Mouse (Mus musculus) MN1 (cell line): ENCODE results near the gene Gm10283.
A peak's percentile ranks its signal among the peaks of the same experiment; 100 is the strongest.
"Not testable (repeated sequence)": the region's sequence is repeated elsewhere in the genome, so short reads cannot be mapped to it uniquely, and the experiment has no call there.

Source experiments
- DNase-seq: peaks from one replicate; pipeline ENCODE4 v3.0.0-alpha.2; 2016; ENCODE audit warnings: low spot score

The Gm10283 gene

GRCm38 (mm10) chr8:60503098-60503497 is at the start of gene Gm10283:
Gene Gm10283, minus strand, starts transcription at chr8:60503198.
- DNase-seq, result no peak

DNA sequence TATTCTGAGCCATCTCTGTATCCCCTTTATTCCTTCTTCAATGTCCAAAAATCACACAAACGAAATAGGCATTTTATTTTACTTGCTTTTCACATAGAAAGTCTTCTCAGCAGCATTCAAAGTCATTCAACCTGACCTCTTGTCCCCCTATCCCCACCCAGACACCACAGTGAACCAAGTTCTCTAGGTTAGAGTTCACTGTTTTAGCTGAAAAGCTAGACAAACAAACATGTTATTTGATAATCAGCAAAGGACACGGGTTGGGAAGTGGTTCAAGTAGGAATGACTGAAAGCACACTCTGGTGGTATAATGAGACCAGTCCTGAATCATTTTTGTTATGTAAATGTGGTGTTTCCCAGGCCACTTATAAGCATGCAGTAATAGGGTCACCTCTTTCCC is 31.9 kb upstream of the Gm10283 start:
- no peak for DNase-seq

DNA sequence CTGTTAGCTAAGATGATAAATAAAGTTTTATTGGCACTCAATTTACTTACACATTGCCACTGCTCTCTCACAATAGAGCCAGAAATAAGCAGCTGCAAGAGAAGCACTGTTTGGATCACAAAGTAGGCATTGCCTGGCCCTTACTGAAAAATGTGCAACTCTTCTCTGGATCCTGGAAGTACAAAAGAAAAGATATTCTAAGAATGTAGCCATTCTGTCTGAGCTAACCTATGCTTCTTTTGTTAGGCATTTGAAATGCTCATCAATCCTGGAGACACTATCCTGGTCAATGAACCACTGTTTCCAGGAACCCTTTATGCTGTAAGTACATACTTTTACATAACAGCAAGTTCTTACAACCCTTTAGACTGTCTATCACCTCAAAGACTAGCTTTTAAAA is 15.3 kb upstream of the Gm10283 start:
- no peak for DNase-seq

GRCm38 (mm10) chr8:60505653-60506521 is 2.9 kb upstream of the Gm10283 start, which contains the start of gene Aadat:
Gene Aadat, plus strand, starts transcription at chr8:60505932.
- peak; percentile 78 for DNase-seq

DNA sequence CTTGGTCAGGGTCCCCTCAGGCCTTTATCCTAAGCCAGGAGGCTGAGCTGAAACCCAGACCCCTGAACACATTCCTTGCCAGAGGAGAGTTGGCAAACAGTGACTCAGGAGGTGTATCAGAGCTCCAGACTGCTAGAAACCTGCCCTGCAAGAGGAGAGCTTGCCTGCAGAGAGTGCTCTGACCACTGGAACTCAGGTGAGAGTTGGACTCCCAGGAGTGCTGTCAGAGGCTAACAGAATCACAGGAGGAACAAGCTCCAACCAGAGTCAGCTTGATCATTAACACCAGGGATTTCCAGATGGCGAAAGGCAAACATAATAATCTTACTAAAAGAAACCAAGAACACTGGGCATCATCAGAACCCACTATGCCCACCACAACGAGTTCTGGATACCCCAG is 8.0 kb downstream of the Gm10283 start:
- not testable (repeated sequence) for DNase-seq

GRCm38 (mm10) chr8:60494606-60495005 is 8.4 kb downstream of the Gm10283 start:
- DNase-seq, result no peak

- no peak for DNase-seq
These were observed 10.5 kb downstream of the Gm10283 start for GRCm38 (mm10) chr8:60492471-60492870.

DNA sequence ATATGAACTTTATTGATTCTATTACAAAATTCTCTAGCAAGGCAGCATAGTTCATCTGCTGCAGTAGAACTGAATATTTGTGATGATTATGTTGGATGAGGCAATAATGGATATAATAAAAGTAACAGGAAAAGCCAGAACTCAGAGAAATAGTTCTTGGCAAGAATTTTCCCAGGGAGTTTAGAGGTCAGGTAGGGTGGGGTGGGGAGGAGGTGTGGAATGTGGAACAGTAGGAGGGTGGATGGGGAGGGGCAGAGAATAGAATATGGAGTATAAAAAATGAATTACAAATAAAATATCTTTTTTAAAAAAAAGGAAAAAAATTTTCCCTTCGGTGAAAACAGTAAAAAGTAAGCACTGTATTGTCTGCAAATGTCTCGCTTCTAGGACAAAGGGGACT is 11.1 kb downstream of the Gm10283 start:
- DNase-seq, result no peak

DNA sequence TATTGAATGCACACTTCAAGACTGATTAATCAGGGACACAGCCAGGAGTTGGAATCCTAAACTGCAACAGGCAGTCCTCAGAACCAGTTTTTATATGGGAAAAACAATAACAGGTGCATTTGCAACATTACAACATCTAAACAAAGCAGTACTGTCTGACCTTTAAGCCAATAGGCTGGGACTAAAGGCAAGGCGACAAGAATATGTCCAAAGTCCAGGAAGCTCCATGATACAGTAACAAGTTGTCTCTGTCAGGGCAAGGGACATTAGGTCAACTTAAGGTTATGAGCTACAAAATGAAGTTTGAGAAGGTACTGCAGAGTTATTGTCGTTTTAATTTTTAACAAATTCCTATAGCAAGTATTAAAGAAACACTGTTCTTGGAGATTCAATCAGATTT is 12.9 kb downstream of the Gm10283 start:
- DNase-seq, result no peak

GRCm38 (mm10) chr8:60466686-60467335 is 36.2 kb downstream of the Gm10283 start:
- peak; percentile 50 for DNase-seq

GRCm38 (mm10) chr8:60449296-60449695 is 53.7 kb downstream of the Gm10283 start:
- DNase-seq, result no peak

DNA sequence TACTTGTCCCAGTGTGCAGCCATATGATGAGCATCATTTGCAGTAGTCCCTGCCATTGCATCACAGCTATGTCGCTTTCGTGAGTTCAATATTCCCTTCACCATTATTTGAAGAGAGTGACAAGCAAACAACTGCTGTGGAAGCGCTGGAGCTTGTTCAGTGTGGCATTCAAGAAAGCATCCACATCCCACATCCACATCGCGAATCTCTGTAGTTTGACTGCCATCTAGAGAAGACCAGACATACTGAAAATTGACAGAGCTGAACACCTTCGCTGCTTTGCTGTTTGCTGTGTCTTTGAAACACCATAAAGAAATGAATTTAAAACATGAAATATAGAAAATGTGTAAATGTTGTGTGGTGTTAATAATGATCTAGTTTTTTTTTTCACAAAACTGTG is 58.0 kb downstream of the Gm10283 start:
- no peak for DNase-seq

DNA sequence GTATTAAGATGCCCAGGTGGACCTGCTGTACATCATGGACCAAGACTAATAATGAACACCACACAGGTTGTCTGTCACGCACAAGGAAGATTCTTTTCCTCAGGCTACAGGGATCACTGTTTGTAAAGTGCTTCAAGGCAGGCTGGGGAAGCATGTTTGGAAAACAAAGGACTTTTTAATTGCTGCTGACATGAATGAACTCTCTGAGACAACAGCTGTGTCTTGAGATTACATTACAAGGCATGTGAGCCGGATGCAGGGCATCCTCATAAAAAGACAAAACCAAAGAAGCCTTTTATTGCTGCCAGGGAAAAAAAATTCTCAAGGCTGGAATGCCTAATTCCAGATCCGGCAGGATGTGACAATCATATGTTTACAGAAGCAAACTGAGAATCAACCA is 64.4 kb downstream of the Gm10283 start:
- DNase-seq, result no peak

- no peak for DNase-seq
These were observed 66.1 kb downstream of the Gm10283 start for GRCm38 (mm10) chr8:60436872-60437271.

DNA sequence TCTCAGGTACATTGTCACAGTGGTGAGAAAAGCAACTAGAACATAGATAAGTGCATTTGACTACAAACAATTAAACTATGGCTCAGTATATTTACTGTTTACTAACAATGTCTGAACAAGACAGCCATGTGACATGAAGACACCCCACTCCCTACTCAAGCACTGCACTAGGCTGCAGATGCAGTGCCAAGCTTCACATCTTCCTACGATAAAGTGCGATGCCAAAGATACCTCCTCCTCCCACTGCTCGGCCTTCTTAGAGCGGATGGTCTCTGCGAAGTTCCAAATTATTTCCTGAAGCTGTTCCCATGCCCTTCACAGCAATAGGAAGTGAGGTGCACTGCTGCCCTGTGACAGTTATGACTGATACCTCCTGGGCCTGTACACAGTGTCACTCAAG is 70.3 kb downstream of the Gm10283 start:
- DNase-seq, result no peak

- no peak for DNase-seq
These were observed 96.6 kb downstream of the Gm10283 start for GRCm38 (mm10) chr8:60406358-60406757.

GRCm38 (mm10) chr8:60404994-60405548 is 97.9 kb downstream of the Gm10283 start:
- DNase-seq, result no peak

GRCm38 (mm10) chr8:60393675-60394074 is 109.3 kb downstream of the Gm10283 start:
- DNase-seq, result no peak

- no peak for DNase-seq
These were observed 116.4 kb downstream of the Gm10283 start for GRCm38 (mm10) chr8:60386589-60386988.
